Mouse (Mus musculus) E14TG2a.4 (cell line): ENCODE measurements at regions not wholly inside any gene's neighbourhood (a gene's known extent, or its start where the extent isn't known, plus 50 kb on each side); places are given as distances from the start of the nearest gene placed in this dataset.

Experiments
- CTCF ChIP-seq: conservative IDR thresholded peaks from 2 replicates; pipeline ENCODE4 v1.5.1; 2014; ENCODE audit warnings: low read length
- POU5F1 ChIP-seq: IDR thresholded peaks from 2 replicates; pipeline ENCODE4 v1.6.1; 2014; ENCODE audit warnings: low read length, borderline replicate concordance

DNA sequence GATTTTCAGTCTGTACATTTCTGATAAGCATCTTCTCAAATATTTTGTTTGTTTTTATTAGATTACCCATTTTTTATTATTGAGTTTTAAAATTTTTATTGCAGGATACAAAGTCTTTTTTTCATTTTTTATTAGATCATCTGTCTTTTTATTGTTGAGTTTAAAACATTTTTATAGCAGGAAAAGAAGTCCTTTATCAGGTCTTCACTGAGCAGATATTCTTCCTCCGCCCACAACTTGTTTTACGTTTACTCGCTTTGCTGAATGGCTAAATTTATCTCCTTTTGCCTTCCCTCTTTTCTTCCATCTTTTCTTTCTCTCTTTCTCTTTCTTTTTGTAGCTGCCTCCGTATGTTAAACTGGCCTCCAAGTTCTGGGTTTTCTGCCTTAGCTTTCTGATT, 721.5 kb downstream of the Adgrl2 start:
- TF ChIP-seq CTCF, result no peak
- TF ChIP-seq POU5F1, result no peak
